Mouse (Mus musculus) cerebellum, adult 2 months (tissue): ENCODE data around the gene C9.

Source experiments
- CTCF ChIP-seq: fragments of 200-500 bp; IDR thresholded peaks from 2 replicates; pipeline ENCODE4 v1.5.1; 2011; ENCODE audit warnings: low read depth, mild to moderate bottlenecking, control low read depth, low read length, moderate library complexity, borderline replicate concordance; ENCODE audit not compliant: insufficient read depth
- POLR2A ChIP-seq: fragments of 200-500 bp; IDR thresholded peaks from 2 replicates; pipeline ENCODE4 v1.6.1; 2011; ENCODE audit warnings: low read length, control low read depth, borderline replicate concordance; ENCODE audit not compliant: insufficient read depth

DNA sequence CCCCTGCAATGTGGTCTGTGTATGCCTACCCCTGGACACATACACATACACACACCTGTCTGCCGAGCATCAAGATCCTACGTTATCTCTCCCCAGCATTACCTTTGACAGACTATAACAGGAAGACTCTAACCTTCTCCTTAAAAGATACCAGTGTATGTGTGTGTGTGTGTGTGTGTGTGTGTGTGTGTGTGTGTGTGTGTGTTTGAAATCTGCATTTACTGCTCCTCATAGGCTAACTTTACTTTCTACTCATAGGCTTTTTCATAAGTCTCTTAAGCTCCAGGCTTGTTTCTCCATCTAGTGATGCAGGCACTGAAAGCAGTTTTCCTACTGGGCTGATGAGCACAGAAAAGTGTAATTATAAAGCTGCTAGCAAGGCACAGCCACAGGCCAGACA is 79.7 kb downstream of the C9 start:
- TF ChIP-seq CTCF: no peak
- no peak for TF ChIP-seq POLR2A
